In genomic region chr9:103687130-103687529, GRCm38 (mm10) we compare ENCODE assay signal across 12 mouse cellular contexts.
DNase-seq lines count a peak whose midpoint lies in the region; ATAC-seq lines count a peak whose summit lies in the region.
"Had no signal": no experiment of that assay in that cellular context is flagged by ENCODE, and none has a peak within 500 bp of the region (broad histone marks: within the 10 kb centered on the region; RNA-seq: fewer than 3 reads in every experiment).

No protein-coding gene starts in this region.

- intact Hi-C loops in heart, postnatal 25 days (cut with DNase I) = no loop called here

- no peaks in the 10 kb centered on the region for H3K9me3 ChIP-seq in heart, embryonic 15.5 days (replicated peaks)
- no peaks in the 10 kb centered on the region for H3K9me3 ChIP-seq in neural tube, embryonic 15.5 days (replicated peaks)

- peak overlapping the region; percentile 65 for H3K27ac ChIP-seq in heart, embryonic 15.5 days
- peak overlapping the region; percentile 51 for H3K27ac ChIP-seq in neural tube, embryonic 15.5 days (replicated peaks)

- no peak overlapping the region for H3K4me2 ChIP-seq in heart, embryonic 15.5 days
- no peak overlapping the region for H3K4me2 ChIP-seq in neural tube, embryonic 15.5 days

- no peaks in the 10 kb centered on the region for H3K27me3 ChIP-seq in heart, embryonic 15.5 days
- H3K27me3 ChIP-seq in neural tube, embryonic 15.5 days (replicated peaks) = no peaks in the 10 kb centered on the region

- ATAC-seq in heart, embryonic 15.5 days (replicated peaks; ENCODE audit: insufficient number of reproducible peaks, insufficient read depth, low FRiP score, low read depth) = no peak; the same call in 1 of the 2 replicates
- peak; percentile 59; the same call in 1 of the 2 replicates for ATAC-seq in neural tube, embryonic 15.5 days (ENCODE audit: low FRiP score)
- no peak for ATAC-seq in inflammation-experienced regulatory T-cells, adult 6 months

- no peak overlapping the region for H3K9ac ChIP-seq in heart, embryonic 15.5 days
- H3K9ac ChIP-seq in neural tube, embryonic 15.5 days (replicated peaks) = no peak overlapping the region

- no peaks in the 10 kb centered on the region for H3K36me3 ChIP-seq in heart, embryonic 15.5 days
- no peaks in the 10 kb centered on the region for H3K36me3 ChIP-seq in neural tube, embryonic 15.5 days

- WGBS in heart, embryonic 15.5 days = 48% methylated on average over 6 of the region's 6 CpGs
- 39% methylated on average over 6 of the region's 6 CpGs for WGBS in neural tube, embryonic 15.5 days

- peak; percentile 27 to 39 for DNase-seq in heart, adult 9 months (ENCODE audit: low spot score in 2 of 2)
- no peak for DNase-seq in heart, postnatal 25 days (ENCODE audit: low spot score)
- peak; percentile 61 to 64 for DNase-seq in right cerebral cortex, postnatal 10 days (ENCODE audit: low spot score in 2 of 2)
- DNase-seq in right cerebral cortex, adult 2 months (ENCODE audit: low spot score in 2 of 2) = no peak
- DNase-seq in adrenal gland, adult 2 months = no peak
- DNase-seq: adrenal gland, adult 8-10 months; kidney, adult 9 months; liver; lung, postnatal 14 days had no signal

- peaks cover 60% of the 10 kb centered on the region for H3K4me1 ChIP-seq in heart, embryonic 15.5 days (replicated peaks)
- H3K4me1 ChIP-seq in neural tube, embryonic 15.5 days = peaks cover 18% of the 10 kb centered on the region

- H3K4me3 ChIP-seq in heart, embryonic 15.5 days = no peak overlapping the region
- H3K4me3 ChIP-seq in neural tube, embryonic 15.5 days (replicated peaks) = no peak overlapping the region

Comparison
In these comparisons a context has a peak if more than half of its experiments do, and no peak if none do; other contexts are left out.
1. DNase-seq: peak in heart, adult 9 months (2 of 2) and right cerebral cortex, postnatal 10 days (2 of 2); none in heart, postnatal 25 days (single experiment), right cerebral cortex, adult 2 months (0 of 2) and adrenal gland, adult 2 months (single experiment).